Mouse (Mus musculus) G1E-ER4 (cell line): ENCODE data around the gene Sufu. TPM values are rescaled to one million over a fixed set of nuclear protein-coding genes. Genes with fewer than 3 reads are reported as not detected.

Experiments
- GATA1 ChIP-seq: IDR thresholded peaks from one replicate; pipeline ENCODE4 v1.8.0; 2012; ENCODE audit warnings: low read length, inconsistent platforms
- polyA plus RNA-seq: library from polyadenylated mRNA; stranded (reverse); fragments of >175 nt; gene quantifications from 2 replicates; pipeline ENCODE4 v1.2.3, GENCODE M21; 2012

Sufu gene
- polyA plus RNA-seq, 1 experiment = 43.8 TPM

DNA sequence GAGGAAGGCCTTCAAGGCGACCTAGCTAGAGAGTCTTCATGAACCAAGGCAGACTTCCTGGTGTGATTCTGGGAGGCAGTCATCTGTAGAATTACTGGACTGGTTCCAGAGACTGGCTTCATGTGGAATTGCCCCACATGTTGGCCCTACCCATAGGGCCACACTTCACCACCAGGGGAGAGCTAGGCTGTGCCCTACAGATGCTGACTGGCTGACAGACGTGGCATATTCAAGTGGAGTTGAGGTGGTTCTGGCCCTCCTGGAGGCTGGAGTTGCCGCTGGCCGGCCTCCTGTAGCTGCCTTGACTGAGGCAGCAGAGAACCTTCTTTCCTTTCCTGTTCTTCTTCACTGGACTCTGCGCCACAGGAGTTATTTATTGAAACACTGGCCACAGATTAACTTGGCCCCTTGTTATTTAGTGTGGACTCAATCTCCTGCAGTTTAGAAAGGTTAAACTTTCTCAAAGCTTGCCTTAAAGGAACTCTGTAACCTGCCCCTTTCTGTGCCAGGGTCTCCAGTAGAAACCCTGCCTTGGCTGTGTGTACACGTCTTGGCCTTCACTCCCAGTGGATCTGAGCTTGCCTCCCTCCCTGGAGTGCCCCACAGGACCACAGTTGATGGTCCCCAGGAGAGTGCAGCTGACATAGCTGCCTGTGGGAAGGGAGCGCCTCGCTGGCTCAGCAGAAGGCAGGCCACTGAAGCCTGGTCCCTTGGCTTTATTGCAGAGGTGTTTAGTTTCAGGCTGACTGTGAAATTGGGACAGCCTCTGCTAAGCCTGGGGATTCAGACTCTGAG, 10.1 kb downstream of the Sufu start:
- TF ChIP-seq GATA1 = no peak

DNA sequence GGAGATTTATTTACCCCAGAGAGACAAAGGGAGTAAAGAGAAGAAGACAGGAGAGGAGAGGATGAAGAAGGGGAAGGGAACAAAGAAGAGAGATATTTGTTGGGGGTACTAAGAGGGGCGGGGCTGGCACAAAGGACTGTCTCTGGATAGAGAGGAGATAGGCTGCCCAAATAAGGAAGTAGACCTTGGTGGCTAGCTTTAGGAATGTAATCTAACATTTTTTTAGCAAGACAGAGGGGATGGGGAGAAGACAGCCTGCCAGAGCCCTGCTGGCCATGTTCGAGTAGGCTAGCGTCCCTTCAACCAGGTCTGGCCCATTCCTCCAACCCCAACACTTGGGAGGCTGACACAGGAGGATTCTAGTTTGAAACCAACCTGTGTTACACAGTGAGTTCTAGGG, 12.8 kb downstream of the Sufu start:
- TF ChIP-seq GATA1 = no peak

DNA sequence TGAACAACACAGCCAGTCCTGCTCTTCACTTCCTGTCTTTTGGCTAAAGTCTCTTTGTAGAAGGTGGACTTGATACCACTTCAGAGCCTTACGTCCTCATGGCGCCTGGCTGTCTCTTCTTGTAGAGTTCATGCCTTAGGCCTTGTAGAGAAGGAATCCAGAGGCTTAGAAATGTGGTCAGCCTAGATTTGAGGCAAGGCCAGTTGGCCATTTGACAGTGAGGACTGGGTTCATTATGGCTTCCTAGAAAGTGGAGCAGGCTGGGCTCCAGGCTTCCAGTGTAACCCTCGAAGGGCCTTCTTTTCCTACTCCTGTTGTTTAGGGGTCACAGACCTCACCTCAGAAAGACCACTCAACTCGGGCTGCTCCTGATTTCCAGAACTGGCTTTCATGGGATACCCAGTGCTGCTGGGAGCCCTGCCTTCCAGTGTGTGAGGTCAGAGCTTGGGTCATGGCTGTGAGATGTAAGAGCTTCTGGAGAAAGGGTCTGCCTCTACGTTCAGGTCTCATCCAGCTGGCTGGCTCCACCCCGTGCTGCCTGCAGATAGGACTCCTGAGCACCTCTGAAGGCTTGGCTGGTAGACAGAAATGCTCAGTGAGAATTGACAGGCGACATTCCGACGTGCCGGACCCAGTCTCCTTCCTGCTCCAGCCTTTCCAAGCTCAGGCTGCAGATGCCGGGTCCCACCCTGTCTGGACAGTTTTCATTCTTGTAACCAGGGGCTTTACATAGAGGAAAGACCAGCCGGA, 15.5 kb downstream of the Sufu start:
- no peak for TF ChIP-seq GATA1

DNA sequence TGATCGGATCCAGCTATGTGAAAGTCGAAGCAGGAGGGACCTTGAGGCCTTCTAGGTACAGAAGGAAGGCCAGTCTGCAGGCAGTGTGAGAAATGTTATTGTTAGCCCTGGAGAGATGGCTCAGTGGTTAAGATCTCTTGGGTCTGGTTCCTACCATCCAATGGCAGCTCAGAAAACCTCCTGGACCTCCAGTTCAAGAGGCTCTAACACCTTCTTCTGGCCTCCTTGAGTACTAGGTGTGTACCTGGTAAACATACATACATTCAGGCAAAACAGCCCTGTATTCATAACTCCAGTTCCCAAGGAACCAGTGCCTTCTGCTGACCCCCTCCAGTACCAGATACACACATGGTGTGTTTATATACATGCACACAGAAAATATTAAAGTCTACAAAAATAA, 17.3 kb downstream of the Sufu start:
- TF ChIP-seq GATA1 = no peak

DNA sequence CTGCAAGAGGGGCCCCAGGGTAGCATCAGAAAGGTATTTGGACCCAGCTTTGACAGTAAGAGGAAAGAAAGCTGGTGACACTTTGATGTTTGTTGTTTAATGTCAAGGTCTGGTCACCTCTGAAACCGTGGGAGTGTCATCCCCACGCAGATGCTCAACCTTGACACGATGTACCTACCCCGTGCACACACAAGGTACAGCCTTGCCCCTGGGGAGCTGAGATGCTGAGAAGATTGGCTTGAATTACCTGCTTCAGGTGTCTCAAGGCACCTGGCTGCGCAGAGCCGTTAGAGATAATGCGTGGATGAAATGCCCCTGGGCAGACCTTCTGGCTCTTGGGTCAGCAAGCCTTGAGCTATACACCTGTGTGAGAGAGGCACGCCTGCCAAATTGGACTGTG, 17.8 kb downstream of the Sufu start:
- TF ChIP-seq GATA1 = no peak

DNA sequence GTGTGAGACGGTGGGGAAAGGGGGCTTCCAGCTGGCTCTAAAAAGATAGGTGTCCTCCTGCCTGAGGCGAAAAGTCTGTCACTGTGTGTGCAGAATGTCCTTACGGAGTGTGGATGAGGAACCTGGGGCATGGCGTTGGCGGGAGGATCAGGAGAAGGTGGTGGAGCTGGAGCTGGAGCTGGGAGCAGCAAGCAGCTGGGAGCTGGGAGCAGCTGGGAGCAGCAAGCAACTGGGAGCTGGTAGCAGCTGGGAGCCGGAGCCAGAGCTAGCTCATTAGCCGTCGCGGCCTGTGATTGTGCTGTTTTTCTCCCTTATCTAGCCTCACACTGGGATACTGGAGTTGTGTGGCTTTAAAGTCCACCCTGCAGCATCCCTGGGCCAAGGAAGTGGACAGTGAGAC, 19.6 kb downstream of the Sufu start:
- TF ChIP-seq GATA1 = no peak

DNA sequence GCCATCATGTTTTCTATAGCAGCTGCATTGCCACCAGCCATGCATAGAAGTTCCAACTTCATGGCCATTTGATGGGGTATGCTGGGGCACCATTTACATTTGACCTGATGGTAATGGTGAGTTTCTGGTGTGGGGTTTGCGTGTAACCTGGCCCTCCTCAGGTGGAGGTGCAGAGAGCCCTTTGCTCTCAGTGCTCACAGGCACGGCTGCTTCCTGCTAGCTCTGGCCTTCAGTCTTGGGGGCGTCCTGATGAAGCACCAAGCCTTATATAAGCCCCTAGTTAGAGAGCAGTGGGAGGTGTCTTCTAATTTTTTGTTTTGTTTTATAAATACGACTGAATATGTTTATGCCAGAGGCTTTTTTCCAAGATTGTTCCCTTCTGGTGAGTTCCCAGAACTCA, 21.4 kb downstream of the Sufu start:
- TF ChIP-seq GATA1 = no peak

DNA sequence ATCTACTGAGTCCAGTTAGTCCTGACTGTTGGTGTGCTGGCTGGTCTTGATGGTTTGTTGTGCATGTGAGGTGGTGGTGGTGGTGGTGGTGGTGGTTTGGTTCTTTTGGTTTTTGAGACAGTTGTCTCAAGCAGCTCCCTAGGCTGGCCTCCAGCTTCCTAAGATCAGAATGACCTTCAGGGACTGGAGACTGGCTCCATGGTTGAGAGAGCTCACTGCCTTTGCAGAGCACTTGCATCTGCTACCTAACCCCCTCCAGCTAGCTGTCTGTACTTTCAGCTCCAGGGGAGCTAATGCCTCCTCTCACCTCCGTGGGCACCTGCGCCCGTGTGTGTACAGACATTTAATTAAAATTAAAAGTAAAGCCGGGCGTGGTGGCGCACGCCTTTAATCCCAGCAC, 23.7 kb downstream of the Sufu start:
- TF ChIP-seq GATA1 = no peak

DNA sequence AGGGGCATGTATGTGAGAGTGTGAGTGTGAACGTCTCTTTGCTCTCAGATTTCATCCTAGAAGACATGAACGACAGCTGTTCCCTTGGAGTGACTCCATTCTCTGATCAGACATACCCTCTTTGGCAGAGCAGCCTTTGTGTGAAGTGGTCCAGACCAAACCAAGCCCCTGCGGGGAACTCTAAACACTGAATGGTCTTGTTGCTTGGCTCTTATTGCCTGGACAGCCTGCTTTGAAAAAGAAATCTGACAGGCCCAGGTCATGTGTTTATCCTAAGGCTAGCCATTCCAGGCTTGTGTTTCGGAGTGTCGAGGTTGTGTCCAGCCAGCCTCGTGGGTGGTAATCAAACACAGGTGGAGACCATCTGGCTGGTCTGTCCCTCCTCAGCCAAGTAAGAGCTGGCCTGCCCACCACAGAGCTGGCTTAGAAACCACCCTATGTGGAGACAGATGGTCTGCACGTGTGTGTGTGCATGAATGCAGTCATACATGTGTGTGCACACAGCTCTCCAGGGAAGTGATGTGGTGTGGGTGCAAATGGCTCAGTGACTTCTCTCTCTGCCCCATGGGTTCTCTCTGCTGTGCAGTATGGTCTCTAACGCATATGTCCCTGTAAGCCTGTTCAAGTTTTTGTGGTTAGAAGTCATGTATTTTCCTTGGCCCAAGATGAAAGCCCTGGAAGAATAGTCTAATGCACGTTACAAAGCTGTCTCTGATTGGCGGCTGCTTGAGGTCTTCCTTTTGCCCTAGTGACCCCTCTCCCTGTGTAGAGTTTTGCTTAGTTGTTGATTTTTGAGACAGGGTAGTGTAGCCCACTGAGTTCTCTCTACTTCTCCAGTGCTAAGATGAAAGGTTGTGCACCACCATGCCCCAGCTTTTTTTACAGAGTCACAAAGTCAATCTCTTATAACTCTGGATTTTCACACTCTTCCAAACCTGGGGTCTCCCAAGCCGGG, 26.0 kb downstream of the Sufu start:
- no peak for TF ChIP-seq GATA1

DNA sequence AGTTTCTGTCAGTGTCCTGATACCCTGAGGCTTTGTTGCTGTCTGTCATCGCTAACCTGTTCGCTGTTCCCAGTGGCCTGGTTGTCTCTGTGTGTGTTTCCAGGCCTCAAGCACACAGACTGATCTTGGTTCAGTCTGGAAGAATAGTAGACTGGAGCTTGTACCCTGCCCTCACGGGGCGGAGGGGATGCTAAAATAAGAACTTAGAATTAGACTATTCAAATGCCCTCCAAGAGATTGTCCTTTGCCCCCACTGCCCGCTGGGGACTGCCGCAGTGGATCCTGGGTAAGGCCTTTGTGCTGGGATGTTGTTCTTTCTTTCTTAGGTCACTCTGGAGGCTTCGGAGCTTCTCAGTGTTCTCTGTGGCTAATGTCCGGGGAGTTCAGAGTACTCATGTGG, 28.6 kb downstream of the Sufu start:
- TF ChIP-seq GATA1 = no peak

DNA sequence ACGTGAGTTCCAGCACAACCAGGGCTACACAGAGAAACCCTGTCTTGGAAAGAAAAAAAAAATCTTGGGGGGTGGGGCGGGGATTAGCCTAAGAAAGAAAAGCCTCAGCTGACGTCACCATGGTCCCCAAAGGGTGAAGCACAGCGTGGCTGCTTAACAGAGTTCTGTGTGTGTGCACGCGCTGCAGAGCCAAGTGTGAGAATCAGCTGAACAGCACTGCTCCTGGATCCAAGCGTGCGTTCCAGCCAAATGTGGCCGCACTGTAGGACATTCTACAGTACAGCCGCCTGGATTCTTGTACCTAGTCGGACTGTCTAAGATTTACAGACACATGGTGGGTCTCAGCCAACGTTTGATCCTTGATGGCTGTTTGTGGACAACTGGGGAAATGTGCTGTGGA, 29.8 kb downstream of the Sufu start:
- no peak for TF ChIP-seq GATA1

DNA sequence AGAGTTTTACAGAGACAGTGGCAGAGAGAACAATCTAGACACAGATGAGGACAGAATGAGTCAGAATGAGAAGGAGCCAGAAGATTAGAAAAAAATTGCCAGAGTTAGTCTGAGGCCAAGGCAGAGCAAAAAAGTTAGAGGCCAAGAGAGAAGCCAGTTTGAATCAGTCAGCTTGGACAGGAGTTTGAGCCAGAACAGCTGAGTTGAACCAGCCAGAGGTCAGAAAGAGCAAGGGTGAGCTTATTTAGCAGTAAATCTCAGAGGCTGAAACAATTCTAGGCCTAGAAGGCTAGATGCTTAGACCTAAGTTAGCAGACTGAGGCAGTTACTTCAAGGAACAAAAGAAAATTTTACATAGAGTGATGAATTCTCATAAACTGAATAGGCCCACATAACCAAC, 32.6 kb downstream of the Sufu start:
- no peak for TF ChIP-seq GATA1

DNA sequence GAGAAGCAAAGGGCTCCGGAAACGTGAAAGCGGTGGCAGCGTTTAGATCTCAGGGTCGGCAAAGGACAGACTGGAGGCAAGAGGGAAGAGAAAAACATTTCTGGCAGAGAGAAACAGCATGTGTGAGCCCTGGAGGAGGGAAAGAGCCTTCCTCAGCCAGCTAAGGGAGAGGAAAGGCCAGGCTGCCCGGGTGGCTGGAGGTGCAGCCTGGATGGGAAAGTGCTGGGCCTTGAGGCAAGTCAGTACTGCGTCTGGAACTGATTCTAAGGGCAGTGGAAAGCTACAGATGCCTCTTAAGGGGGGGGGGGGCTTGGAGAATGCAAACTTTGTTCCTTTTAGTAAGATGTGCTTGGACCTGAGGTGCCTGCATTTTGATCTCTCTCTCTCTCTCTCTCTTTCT, 37.0 kb downstream of the Sufu start:
- TF ChIP-seq GATA1 = no peak

DNA sequence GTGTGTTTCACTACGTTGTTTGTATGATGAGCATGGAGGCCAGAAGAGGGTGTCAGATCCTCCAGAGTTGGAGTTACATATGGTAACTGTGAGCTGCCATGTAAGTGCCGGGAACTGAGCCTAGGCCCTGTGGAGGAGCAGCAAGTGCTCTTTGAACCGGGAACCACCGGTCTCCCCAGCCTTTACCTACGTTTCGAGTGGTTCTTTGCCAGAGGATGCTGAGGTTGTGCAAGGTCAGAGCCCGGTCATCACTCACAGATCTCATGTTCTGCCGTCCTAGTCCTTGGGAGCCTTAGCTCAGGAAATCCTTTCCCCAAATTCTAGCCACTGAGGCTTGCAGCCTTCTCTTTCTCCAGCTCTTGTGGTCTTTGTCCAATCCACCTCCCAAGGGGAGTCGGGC, 37.5 kb downstream of the Sufu start:
- no peak for TF ChIP-seq GATA1

DNA sequence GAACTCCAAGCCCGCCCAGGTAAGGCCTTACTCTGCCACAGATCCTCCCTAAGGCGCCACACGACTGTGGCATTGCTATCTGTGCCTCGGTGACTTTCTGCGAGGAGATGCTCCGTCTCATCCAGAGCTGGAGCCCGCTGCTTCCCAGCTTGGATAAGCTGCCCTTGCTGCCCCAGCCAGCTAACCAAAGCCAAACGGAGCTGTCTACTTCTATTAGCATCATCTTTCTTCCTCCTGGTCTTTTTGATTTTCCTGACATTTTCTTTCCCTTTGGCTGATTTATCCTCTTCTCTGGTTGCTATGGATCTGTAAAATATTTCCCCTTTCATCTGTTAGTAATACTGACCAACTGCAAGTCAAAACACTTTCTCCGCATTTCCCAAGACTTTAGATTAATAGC, 37.9 kb downstream of the Sufu start:
- TF ChIP-seq GATA1 = no peak

DNA sequence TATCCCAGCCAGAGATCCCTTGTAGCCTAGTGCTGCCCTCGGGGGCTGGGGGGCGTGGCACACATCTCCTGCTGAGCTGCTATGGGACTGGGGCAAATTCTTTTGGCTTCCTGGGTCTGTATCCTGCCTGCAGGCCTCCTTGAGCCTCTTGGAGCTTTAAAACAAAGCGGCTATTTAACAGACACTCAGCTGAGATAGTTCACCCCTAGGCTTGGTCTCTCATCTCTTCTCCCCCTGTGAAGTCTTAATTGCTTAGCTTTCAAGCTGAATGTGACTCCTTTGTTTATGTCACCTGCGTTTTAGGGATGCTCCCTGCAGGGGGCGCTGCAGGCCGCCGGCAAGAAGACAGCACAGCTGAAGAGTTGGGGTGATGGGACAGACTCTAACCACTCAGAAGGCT, 38.8 kb downstream of the Sufu start:
- no peak for TF ChIP-seq GATA1
